Comparison of ENCODE assay signal across 9 mouse cellular contexts in genomic region chr12:86878426-86879353, GRCm38 (mm10). TPM values are rescaled to one million over a fixed set of nuclear protein-coding genes. Genes with fewer than 3 reads are reported as not detected.
DNase-seq lines count a peak whose midpoint lies in the region; ATAC-seq lines count a peak whose summit lies in the region.
"Had no signal": no experiment of that assay in that cellular context is flagged by ENCODE, and none has a peak within 500 bp of the region (broad histone marks: within the 10 kb centered on the region; RNA-seq: fewer than 3 reads in every experiment).

No protein-coding gene starts in this region.

- peak overlapping the region; percentile 99 for H3K4me3 ChIP-seq in hindbrain, embryonic 13.5 days
- no peak overlapping the region for H3K4me3 ChIP-seq in hindbrain, embryonic 11.5 days (ENCODE audit: low read depth, low read length)
- no peak overlapping the region for H3K4me3 ChIP-seq in midbrain, embryonic 15.5 days

- H3K9me3 ChIP-seq in hindbrain, embryonic 13.5 days: no peaks in the 10 kb centered on the region
- no peaks in the 10 kb centered on the region for H3K9me3 ChIP-seq in hindbrain, embryonic 11.5 days (ENCODE audit: control insufficient read depth, low read length)
- no peaks in the 10 kb centered on the region for H3K9me3 ChIP-seq in midbrain, embryonic 15.5 days

- H3K9ac ChIP-seq in hindbrain, embryonic 13.5 days: peak overlapping the region; percentile 46
- no peak overlapping the region for H3K9ac ChIP-seq in hindbrain, embryonic 11.5 days (ENCODE audit: low read depth, low read length)
- H3K9ac ChIP-seq in midbrain, embryonic 15.5 days: peak overlapping the region; percentile 8; the same call in 1 of the 2 replicates
- H3K9ac ChIP-seq: liver, embryonic 14.5 days had no signal

- peaks cover 5% of the 10 kb centered on the region for H3K36me3 ChIP-seq in hindbrain, embryonic 13.5 days
- no peaks in the 10 kb centered on the region for H3K36me3 ChIP-seq in hindbrain, embryonic 11.5 days (ENCODE audit: control insufficient read depth, insufficient read depth, low read length)
- H3K36me3 ChIP-seq in midbrain, embryonic 15.5 days (replicated peaks): no peaks in the 10 kb centered on the region

- peak overlapping the region; percentile 94 for H3K4me2 ChIP-seq in hindbrain, embryonic 13.5 days
- H3K4me2 ChIP-seq in hindbrain, embryonic 11.5 days (replicated peaks; ENCODE audit: low read depth, low read length): no peak overlapping the region
- H3K4me2 ChIP-seq in midbrain, embryonic 15.5 days: peak overlapping the region; percentile 83

- DNase-seq in hindbrain, embryonic 11.5 days (ENCODE audit: low spot score): no peak
- DNase-seq in Muller cell, postnatal 12 days (ENCODE audit: inconsistent ontology term): peak; percentile 25
- DNase-seq in heart, postnatal 4 days: peak; percentile 37
- no peak for DNase-seq in embryo, embryonic 10 days (ENCODE audit: low spot score)
- DNase-seq in cerebellum, postnatal 36 days: no peak
- no peak for DNase-seq in testis, postnatal 10 days (ENCODE audit: low spot score)

- H3K27ac ChIP-seq in hindbrain, embryonic 13.5 days: peak overlapping the region; percentile 83
- H3K27ac ChIP-seq in hindbrain, embryonic 11.5 days (ENCODE audit: low read depth, low read length): no peak overlapping the region
- H3K27ac ChIP-seq in midbrain, embryonic 15.5 days: peak overlapping the region; percentile 63
- H3K27ac ChIP-seq: liver, embryonic 14.5 days had no signal

- ATAC-seq in hindbrain, embryonic 13.5 days (ENCODE audit: low FRiP score): no peak
- no peak for ATAC-seq in hindbrain, embryonic 11.5 days (ENCODE audit: low FRiP score)
- no peak for ATAC-seq in midbrain, embryonic 15.5 days (replicated peaks)

- no peaks in the 10 kb centered on the region for H3K27me3 ChIP-seq in hindbrain, embryonic 13.5 days
- H3K27me3 ChIP-seq in hindbrain, embryonic 11.5 days (ENCODE audit: control insufficient read depth, insufficient read depth, low read length): no peaks in the 10 kb centered on the region; the same call in 1 of the 2 replicates
- no peaks in the 10 kb centered on the region for H3K27me3 ChIP-seq in midbrain, embryonic 15.5 days (replicated peaks)

- H3K4me1 ChIP-seq in hindbrain, embryonic 13.5 days (replicated peaks): peaks cover 33% of the 10 kb centered on the region
- H3K4me1 ChIP-seq in hindbrain, embryonic 11.5 days (replicated peaks; ENCODE audit: control insufficient read depth, insufficient read depth, low read length): no peaks in the 10 kb centered on the region
- peaks cover 26% of the 10 kb centered on the region for H3K4me1 ChIP-seq in midbrain, embryonic 15.5 days

- WGBS in hindbrain, embryonic 13.5 days: 54% methylated on average over 16 of the region's 16 CpGs
- WGBS in hindbrain, embryonic 11.5 days: 74% methylated on average over 16 of the region's 16 CpGs
- 61% methylated on average over 16 of the region's 16 CpGs for WGBS in midbrain, embryonic 15.5 days

RNA-seq across cellular contexts. Expression of gene Irf2bpl, which starts 5.9 kb away (rescaled TPM):
- 66.4 and 70.0 TPM in 2 replicates for polyA plus RNA-seq in hindbrain, embryonic 13.5 days (2015; fragmentation: Nextera tagmentation; extraction: Ambion mirVana)
- 16.0 and 21.3 TPM in 2 replicates for polyA plus RNA-seq in hindbrain, embryonic 11.5 days (2014; fragmentation: Nextera tagmentation; extraction: Ambion mirVana)
- total RNA-seq in heart, postnatal 4 days (2021): 10 to 100 TPM; 85.8 to 86.2 TPM
- 94.3 and 98.5 TPM in 2 replicates for polyA plus RNA-seq in midbrain, embryonic 15.5 days (2015; fragmentation: Nextera tagmentation; extraction: Ambion mirVana)

Comparison
In these comparisons a context has a peak if more than half of its experiments do, and no peak if none do; other contexts are left out.
1. DNase-seq: peak in Muller cell, postnatal 12 days (single experiment) and heart, postnatal 4 days (single experiment); none in hindbrain, embryonic 11.5 days (single experiment), embryo, embryonic 10 days (single experiment), cerebellum, postnatal 36 days (0 of 2) and testis, postnatal 10 days (single experiment).